Mouse (Mus musculus) limb, embryonic 10.5 days (tissue): Measurements from ENCODE around the gene Gm853. TPM values are rescaled to one million over a fixed set of nuclear protein-coding genes. Genes with fewer than 3 reads are reported as not detected.

Experiments used
- DNase-seq: peaks from one replicate; pipeline ENCODE4 v3.0.0-alpha.2; 2017; ENCODE audit warnings: low spot score
- H3K27ac ChIP-seq: fragments of 300-500 bp; sonication (generic); 2 replicates; pipeline ENCODE4 v1.5.1; 2016; ENCODE audit warnings: mild to moderate bottlenecking
- H3K27me3 ChIP-seq: fragments of 300-500 bp; sonication (generic); 2 replicates; pipeline ENCODE4 v1.6.1; 2016; ENCODE audit warnings: low read depth, mild to moderate bottlenecking; ENCODE audit not compliant: poor library complexity, severe bottlenecking
- H3K36me3 ChIP-seq: fragments of 300-500 bp; sonication (generic); 2 replicates; pipeline ENCODE4 v1.6.1; 2016; ENCODE audit warnings: mild to moderate bottlenecking, moderate library complexity
- H3K4me1 ChIP-seq: fragments of 300-500 bp; sonication (generic); 2 replicates; pipeline ENCODE4 v1.6.1; 2016
- H3K4me3 ChIP-seq: fragments of 300-500 bp; sonication (generic); 2 replicates; pipeline ENCODE4 v1.5.1; 2016; ENCODE audit warnings: mild to moderate bottlenecking, moderate library complexity
- H3K9me3 ChIP-seq: fragments of 300-500 bp; sonication (generic); replicated peaks from 2 replicates; pipeline ENCODE4 v1.6.1; 2016; ENCODE audit warnings: mild to moderate bottlenecking
- WGBS: fragments of 180-500 bp; shearing (Covaris S2); methylation state at CpG from one replicate; pipeline ENCODE4 v1.1.7; 2016; 5-methylcytosine and 5-hydroxymethylcytosine counted together
- polyA plus RNA-seq: library from polyadenylated mRNA; unstranded; fragments of >200 nt; fragmentation: Nextera tagmentation; extraction: Ambion mirVana; gene quantifications from 2 replicates; pipeline ENCODE4 v1.2.1, GENCODE M21; 2016

Gene Gm853
- polyA plus RNA-seq, 1 experiment from 2014 or later: not detected

GRCm38 (mm10) chr4:130169411-130169971 lies 52.7 kb downstream of the Gm853 start:
- DNase-seq: no peak
- Histone ChIP-seq H3K36me3 (no peaks in the 10 kb centered on the region), H3K27me3 (peaks cover 60% of the 10 kb centered on the region), H3K9me3 (no peaks in the 10 kb centered on the region), H3K27ac (no peak overlapping the region), H3K4me1 (peaks cover 66% of the 10 kb centered on the region), H3K4me3 (no peak overlapping the region)
- WGBS: 85% methylated on average over 16 of the region's 16 CpGs

DNA sequence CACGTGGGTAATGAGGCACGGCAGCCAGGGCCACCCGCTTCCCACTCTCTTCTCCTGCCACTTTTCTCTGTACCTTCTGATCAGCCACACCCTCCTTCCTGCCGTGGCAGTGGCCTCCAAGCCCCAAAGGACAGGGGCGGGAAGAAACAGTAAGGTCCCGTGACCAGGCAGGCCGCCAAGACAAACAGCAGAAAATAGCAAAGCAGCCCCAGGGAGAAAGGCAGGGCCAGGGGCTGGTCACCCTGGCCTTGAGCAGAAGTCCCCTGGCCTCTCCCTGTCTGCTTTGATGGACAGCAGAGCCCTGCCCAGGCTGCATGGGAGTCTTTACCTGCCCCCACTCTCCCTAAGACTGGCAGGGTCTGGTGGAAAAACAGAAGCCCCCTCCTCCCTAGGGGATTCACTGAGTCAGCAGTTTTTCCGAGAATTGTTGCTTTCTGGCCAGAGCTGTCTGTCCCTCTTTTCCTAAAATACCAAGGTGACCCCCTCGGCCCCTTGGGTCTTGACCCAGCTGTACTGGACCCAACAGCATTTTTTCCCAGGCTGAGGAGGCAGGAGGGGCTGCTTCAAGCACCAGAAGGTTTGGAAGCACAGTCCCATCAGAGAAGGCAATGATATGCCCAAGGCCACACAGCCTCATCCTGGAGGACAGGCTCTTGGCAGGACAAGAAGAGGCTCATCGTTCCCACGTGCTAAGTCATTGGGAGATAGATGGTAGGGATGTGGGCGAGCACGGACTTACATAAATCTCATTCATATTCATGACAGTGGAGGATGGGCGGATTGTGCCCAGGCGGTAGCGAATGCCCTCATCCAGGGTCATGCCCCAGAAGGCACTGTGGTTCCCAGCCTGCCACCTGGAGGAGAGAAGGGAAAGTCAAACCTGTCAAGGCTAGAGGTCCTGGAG lies 53.7 kb downstream of the Gm853 start:
- H3K9me3 ChIP-seq: no peaks in the 10 kb centered on the region
- peaks cover 60% of the 10 kb centered on the region for H3K27me3 ChIP-seq
- peaks cover 65% of the 10 kb centered on the region for H3K4me1 ChIP-seq
- H3K27ac ChIP-seq: peak overlapping the region; percentile 58
- H3K4me3 ChIP-seq: no peak overlapping the region
- H3K36me3 ChIP-seq: no peaks in the 10 kb centered on the region
- 54% methylated on average over 16 of the region's 16 CpGs for WGBS
- DNase-seq: peak; percentile 35

- 47% methylated on average over 9 of the region's 9 CpGs for WGBS
- no peaks in the 10 kb centered on the region for H3K9me3 ChIP-seq
- peak overlapping the region; percentile 4; the same call in 1 of the 2 replicates for H3K27ac ChIP-seq
- H3K4me3 ChIP-seq: peak overlapping the region; percentile 34
- DNase-seq: no peak
- peaks cover 65% of the 10 kb centered on the region for H3K4me1 ChIP-seq
- H3K27me3 ChIP-seq: peaks cover 60% of the 10 kb centered on the region
- H3K36me3 ChIP-seq: no peaks in the 10 kb centered on the region
Measured at GRCm38 (mm10) chr4:130167814-130168213, 54.4 kb downstream of the Gm853 start.

GRCm38 (mm10) chr4:130167321-130167720 lies 54.9 kb downstream of the Gm853 start:
- H3K4me3 ChIP-seq: peak overlapping the region; percentile 34
- peak overlapping the region; percentile 4; the same call in 1 of the 2 replicates for H3K27ac ChIP-seq
- peaks cover 63% of the 10 kb centered on the region for H3K27me3 ChIP-seq
- DNase-seq: peak; percentile 32
- H3K9me3 ChIP-seq: no peaks in the 10 kb centered on the region
- no peaks in the 10 kb centered on the region for H3K36me3 ChIP-seq
- peaks cover 65% of the 10 kb centered on the region for H3K4me1 ChIP-seq
- WGBS: 54% methylated on average over 22 of the region's 22 CpGs

DNA sequence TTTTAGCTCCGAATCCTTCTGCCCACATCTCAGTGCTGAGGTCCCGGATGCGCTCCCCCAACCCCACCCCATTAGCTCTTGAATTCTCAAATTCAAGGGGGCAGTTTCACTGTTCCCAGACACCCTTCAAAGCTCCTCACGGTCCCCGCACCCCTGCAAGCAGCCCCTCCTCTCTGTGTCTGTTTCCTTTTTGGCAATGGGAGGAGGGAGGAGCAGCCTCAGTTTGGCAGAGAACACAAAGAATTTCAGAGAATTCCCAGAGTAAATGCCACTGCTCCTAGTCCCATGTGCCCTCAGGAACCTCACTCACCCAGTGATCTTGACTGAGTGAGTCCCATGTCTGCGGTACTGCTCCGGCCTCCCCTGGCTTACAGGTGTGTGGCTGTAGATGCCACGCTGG lies 55.6 kb downstream of the Gm853 start:
- WGBS: 79% methylated on average over 8 of the region's 8 CpGs
- Histone ChIP-seq H3K27ac (no peak overlapping the region), H3K9me3 (no peaks in the 10 kb centered on the region), H3K4me1 (peaks cover 62% of the 10 kb centered on the region), H3K36me3 (no peaks in the 10 kb centered on the region), H3K4me3 (no peak overlapping the region), H3K27me3 (peaks cover 70% of the 10 kb centered on the region)
- no peak for DNase-seq

DNA sequence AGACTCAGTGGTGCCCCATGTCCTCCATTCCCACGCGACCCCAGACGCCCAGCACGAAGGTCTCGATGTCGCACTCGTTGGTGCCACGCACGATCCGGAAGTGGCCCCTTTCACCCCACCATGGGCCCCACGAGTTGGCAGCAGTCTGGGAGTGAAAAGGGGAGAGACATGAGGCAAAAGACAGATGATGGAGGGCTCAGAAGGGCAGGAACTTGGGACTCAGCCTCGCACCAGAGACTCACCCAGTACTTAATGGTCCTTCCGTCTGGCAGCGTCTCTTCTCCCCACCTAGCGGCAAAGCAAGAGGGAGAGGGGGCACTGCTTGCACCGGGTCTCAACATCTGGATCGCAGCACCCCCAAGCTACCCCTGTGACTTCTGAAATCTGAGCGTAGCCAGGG lies 56.1 kb downstream of the Gm853 start:
- H3K4me1 ChIP-seq: peaks cover 56% of the 10 kb centered on the region
- 77% methylated on average over 18 of the region's 18 CpGs for WGBS
- DNase-seq: no peak
- H3K36me3 ChIP-seq: no peaks in the 10 kb centered on the region
- H3K4me3 ChIP-seq: no peak overlapping the region
- 0 out of 2 replicates have a peak overlapping the region, but pooled peaks have one; percentile 25 for H3K27ac ChIP-seq
- peaks cover 76% of the 10 kb centered on the region for H3K27me3 ChIP-seq
- H3K9me3 ChIP-seq: no peaks in the 10 kb centered on the region

- DNase-seq: no peak
- WGBS: 61% methylated on average over 6 of the region's 6 CpGs
- peaks cover 54% of the 10 kb centered on the region for H3K4me1 ChIP-seq
- no peaks in the 10 kb centered on the region for H3K9me3 ChIP-seq
- H3K4me3 ChIP-seq: no peak overlapping the region
- no peaks in the 10 kb centered on the region for H3K36me3 ChIP-seq
- peaks cover 84% of the 10 kb centered on the region for H3K27me3 ChIP-seq
- peak overlapping the region; percentile 75 for H3K27ac ChIP-seq
Measured at GRCm38 (mm10) chr4:130164121-130164520, 58.1 kb downstream of the Gm853 start.

- Histone ChIP-seq H3K4me1 (peaks cover 48% of the 10 kb centered on the region), H3K27me3 (peaks cover 82% of the 10 kb centered on the region), H3K36me3 (no peaks in the 10 kb centered on the region), H3K9me3 (no peaks in the 10 kb centered on the region), H3K4me3 (peak overlapping the region; percentile 38), H3K27ac (peak overlapping the region; percentile 75)
- WGBS: 6% methylated on average over 20 of the region's 20 CpGs
- peak; percentile 63 for DNase-seq
Measured at GRCm38 (mm10) chr4:130163391-130163861, 58.8 kb downstream of the Gm853 start.

DNA sequence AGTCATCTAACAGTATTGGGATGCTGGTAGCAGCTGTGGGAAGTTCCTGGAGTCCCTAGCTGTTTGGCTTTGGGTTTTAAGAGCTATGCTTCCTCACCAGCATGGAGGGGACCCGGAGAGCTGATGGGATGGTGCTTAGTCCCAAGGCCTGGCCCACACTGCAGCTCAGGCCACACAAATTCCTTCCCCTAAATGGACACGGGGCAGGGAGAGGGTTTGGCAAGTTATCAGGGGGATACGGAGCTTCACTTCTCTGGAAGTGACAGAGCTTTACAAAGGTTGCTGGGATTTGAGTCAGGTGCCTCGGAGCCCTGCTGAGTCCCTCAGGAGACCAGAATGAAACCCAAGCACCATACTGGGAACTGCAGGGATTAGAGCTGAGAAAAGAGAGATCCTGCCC lies 60.9 kb downstream of the Gm853 start:
- Histone ChIP-seq H3K4me1 (peaks cover 38% of the 10 kb centered on the region), H3K27me3 (peaks cover 61% of the 10 kb centered on the region), H3K27ac (no peak overlapping the region), H3K36me3 (no peaks in the 10 kb centered on the region), H3K4me3 (no peak overlapping the region), H3K9me3 (no peaks in the 10 kb centered on the region)
- no peak for DNase-seq
- 46% methylated on average over 4 of the region's 4 CpGs for WGBS

Other genes with a start within 250 kb of the Gm853 start
- 0.45 and 0.84 TPM in 2 replicates for gene Adgrb2, start 237.5 kb downstream of the Gm853 start, polyA plus RNA-seq
- 3.9 and 10.2 TPM in 2 replicates for gene Col16a1, start 174.6 kb downstream of the Gm853 start, polyA plus RNA-seq
- 71.4 and 73.4 TPM in 2 replicates for gene Pef1, start 119.8 kb downstream of the Gm853 start, polyA plus RNA-seq
- 0.18 TPM in 1 of 2 replicates, not detected in the other for gene Hcrtr1, start 83.0 kb downstream of the Gm853 start, polyA plus RNA-seq
- gene Tinagl1, start 47.3 kb downstream of the Gm853 start, polyA plus RNA-seq: 8.0 and 8.1 TPM in 2 replicates
- gene Serinc2, start 56.8 kb upstream of the Gm853 start, polyA plus RNA-seq: 15.2 and 71.5 TPM in 2 replicates
- gene Fabp3, start 86.2 kb upstream of the Gm853 start, polyA plus RNA-seq: 2.2 and 3.0 TPM in 2 replicates
- not detected in 2 replicates for gene Gm10570, start 86.3 kb upstream of the Gm853 start, polyA plus RNA-seq
- 72.9 and 73.5 TPM in 2 replicates for gene Zcchc17, start 137.5 kb upstream of the Gm853 start, polyA plus RNA-seq
- 254 and 257 TPM in 2 replicates for gene Snrnp40, start 137.7 kb upstream of the Gm853 start, polyA plus RNA-seq